Mouse (Mus musculus) lung, postnatal 0 days (tissue): Measurements from ENCODE around the gene Cadps. TPM values are rescaled to one million over a fixed set of nuclear protein-coding genes. Genes with fewer than 3 reads are reported as not detected.

Source experiments
- ATAC-seq: fragments of 200-750 bp; cut with Nextera tagmentation; 2 replicates; pipeline ENCODE4 v1.8.0; 2017; ENCODE audit warnings: moderate library complexity
- DNase-seq: peaks from one replicate; pipeline ENCODE4 v3.0.0-alpha.2; 2016; ENCODE audit warnings: low spot score
- H3K27ac ChIP-seq: fragments of 300-500 bp; sonication (generic); 2 replicates; pipeline ENCODE4 v1.5.1; 2014; ENCODE audit warnings: antibody characterized with exemption, mild to moderate bottlenecking, low read length, mixed read lengths
- H3K27me3 ChIP-seq: fragments of 300-500 bp; sonication (generic); replicated peaks from 2 replicates; pipeline ENCODE4 v1.6.1; 2014; ENCODE audit warnings: low read length, mixed read lengths; ENCODE audit not compliant: insufficient read depth
- H3K36me3 ChIP-seq: fragments of 300-500 bp; sonication (generic); 2 replicates; pipeline ENCODE4 v1.6.1; 2014; ENCODE audit warnings: low read length, mixed read lengths; ENCODE audit not compliant: insufficient read depth
- H3K4me1 ChIP-seq: fragments of 300-500 bp; sonication (generic); 2 replicates; pipeline ENCODE4 v1.6.1; 2014; ENCODE audit warnings: antibody characterized with exemption, low read depth, low read length, mixed read lengths; ENCODE audit not compliant: insufficient read depth
- H3K4me2 ChIP-seq: fragments of 300-500 bp; sonication (generic); replicated peaks from 2 replicates; pipeline ENCODE4 v1.6.1; 2014; ENCODE audit warnings: low read depth, mild to moderate bottlenecking, low read length, moderate library complexity, mixed read lengths
- H3K4me3 ChIP-seq: fragments of 300-500 bp; sonication (generic); 2 replicates; pipeline ENCODE4 v1.5.1; 2014; ENCODE audit warnings: low read depth, low read length
- H3K9ac ChIP-seq: fragments of 300-500 bp; sonication (generic); replicated peaks from 2 replicates; pipeline ENCODE4 v1.6.1; 2014; ENCODE audit warnings: low read depth, mild to moderate bottlenecking
- H3K9me3 ChIP-seq: fragments of 300-500 bp; sonication (generic); 2 replicates; pipeline ENCODE4 v1.6.1; 2016; ENCODE audit warnings: low read length, mixed read lengths
- CTCF ChIP-seq: IDR thresholded peaks from 2 replicates; pipeline ENCODE4 v1.5.1; 2016; ENCODE audit warnings: antibody characterized with exemption, mild to moderate bottlenecking
- EP300 ChIP-seq: IDR thresholded peaks from 2 replicates; pipeline ENCODE4 v1.6.1; 2016; ENCODE audit warnings: antibody characterized with exemption, mild to moderate bottlenecking, control low read depth
- WGBS: fragments of 180-500 bp; shearing (Covaris S2); extraction: QIAGEN DNeasy Blood & Tissue Kit; methylation state at CpG from one replicate; pipeline ENCODE4 v1.1.7; 2014; 5-methylcytosine and 5-hydroxymethylcytosine counted together
- polyA plus RNA-seq: library from polyadenylated mRNA; unstranded; fragments of >200 nt; fragmentation: Nextera tagmentation; extraction: Ambion mirVana; gene quantifications from 2 replicates; pipeline ENCODE4 v1.2.1, GENCODE M21; 2015

Gene Cadps
- 0.16 and 0.36 TPM in 2 replicates for polyA plus RNA-seq

DNA sequence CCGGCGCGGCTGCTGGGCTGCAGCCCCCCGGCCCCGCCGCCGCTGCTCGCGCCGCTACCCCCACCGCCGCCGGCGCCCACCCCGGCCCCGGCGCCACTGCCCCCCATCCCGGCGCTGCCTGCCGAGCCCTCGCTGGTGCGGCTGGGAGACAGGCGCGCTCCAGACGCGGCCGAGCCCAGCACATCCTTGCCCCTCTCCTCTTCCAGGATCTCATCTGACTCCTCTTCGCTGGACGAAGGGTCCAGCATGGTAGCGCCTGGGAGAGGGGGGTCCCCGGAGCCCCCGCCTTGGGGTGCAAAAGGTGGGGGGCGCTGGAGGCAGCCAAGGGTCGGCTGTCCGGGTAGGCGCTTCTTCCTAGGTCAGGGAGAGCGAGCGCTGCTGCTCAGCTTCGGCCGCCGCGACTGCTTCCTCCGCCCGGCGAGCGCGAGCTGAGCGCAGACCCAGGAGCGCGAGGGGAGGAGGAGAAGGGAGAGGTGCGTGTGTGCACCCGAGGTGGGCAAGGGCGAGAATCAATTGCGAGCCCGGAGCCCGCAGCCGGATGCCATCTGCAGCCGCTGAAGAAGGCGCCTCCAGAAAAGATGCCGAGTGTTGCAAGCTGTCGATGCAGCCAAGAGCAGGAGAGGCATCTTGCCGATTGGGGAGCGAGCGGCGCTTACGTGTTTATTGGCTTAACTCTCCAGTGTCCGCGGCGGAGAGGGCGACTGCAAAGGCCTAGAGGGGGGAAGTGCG, at the start of gene Cadps:
Gene Cadps, minus strand, starts transcription at position 589 of the 729 bp plus-strand sequence.
- H3K27me3 ChIP-seq: peaks cover 21% of the 10 kb centered on the region; the same call in 1 of the 2 replicates
- H3K27ac ChIP-seq: no peak within 1 kb of the TSS
- no peaks in the 10 kb centered on the region for H3K36me3 ChIP-seq
- H3K9me3 ChIP-seq: no peaks in the 10 kb centered on the region
- H3K4me1 ChIP-seq: no peaks in the 10 kb centered on the region
- H3K4me2 ChIP-seq: peak within 1 kb of the TSS; percentile 35
- H3K9ac ChIP-seq: no peak within 1 kb of the TSS
- no peak for TF ChIP-seq EP300
- no peak for TF ChIP-seq CTCF
- 0 out of 2 replicates have a peak within 1 kb of the TSS, but pooled peaks have one; percentile 8 for H3K4me3 ChIP-seq
- under 1% methylated on average over 59 of the region's 71 CpGs for WGBS
- ATAC-seq (no peak), DNase-seq (no peak)

DNA sequence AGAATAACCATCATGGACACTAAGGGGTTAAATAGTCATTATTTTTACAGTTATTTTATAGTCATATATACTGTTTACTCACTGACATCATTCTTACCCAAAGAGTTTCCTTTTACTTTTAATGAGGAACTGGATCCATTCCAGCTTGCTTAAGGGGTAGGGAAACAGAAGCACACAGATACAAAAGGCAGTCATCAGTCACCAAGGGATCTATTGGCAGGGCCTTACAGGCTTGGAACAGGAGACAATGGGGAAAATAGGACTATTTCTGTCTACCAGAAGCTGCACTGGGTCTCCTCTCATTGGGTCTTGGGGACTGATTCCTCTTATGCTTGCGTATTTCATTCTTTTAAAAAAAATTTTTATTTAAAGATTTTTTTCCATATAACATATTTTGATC, 46.7 kb upstream of the Cadps start:
- Histone ChIP-seq H3K9me3 (no peaks in the 10 kb centered on the region), H3K27me3 (no peaks in the 10 kb centered on the region), H3K4me1 (no peaks in the 10 kb centered on the region), H3K4me3 (no peak overlapping the region), H3K36me3 (no peaks in the 10 kb centered on the region), H3K4me2 (no peak overlapping the region), H3K9ac (no peak overlapping the region), H3K27ac (no peak overlapping the region)
- no peak for DNase-seq
- TF ChIP-seq EP300 (no peak), CTCF (no peak)
- 95% methylated on average over 1 of the region's 1 CpGs for WGBS
- ATAC-seq: no peak

DNA sequence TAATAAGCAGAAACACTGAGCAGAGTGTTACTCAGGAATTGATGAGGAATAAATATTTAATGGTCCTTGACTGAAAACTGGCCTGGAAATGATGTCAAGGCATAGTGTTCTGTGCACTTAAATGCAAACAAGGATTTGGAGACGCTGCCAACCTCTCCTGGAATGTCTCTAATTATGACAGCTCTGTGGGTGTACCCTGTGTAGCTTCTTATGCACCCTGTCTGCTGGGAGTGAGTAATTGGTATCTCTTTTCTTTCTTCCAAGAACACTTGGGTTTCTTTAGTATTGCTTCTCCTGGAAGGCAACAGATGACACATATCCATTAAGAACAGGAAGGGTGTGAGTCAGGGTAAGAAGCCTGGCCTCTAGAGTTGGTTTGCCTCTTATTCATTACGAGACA, 42.4 kb upstream of the Cadps start:
- DNase-seq (no peak), ATAC-seq (no peak)
- Histone ChIP-seq H3K9ac (no peak overlapping the region), H3K36me3 (no peaks in the 10 kb centered on the region), H3K4me1 (no peaks in the 10 kb centered on the region), H3K27ac (no peak overlapping the region), H3K27me3 (no peaks in the 10 kb centered on the region), H3K4me2 (no peak overlapping the region), H3K4me3 (no peak overlapping the region), H3K9me3 (no peaks in the 10 kb centered on the region)
- WGBS: 54% methylated on average over 2 of the region's 2 CpGs
- no peak for TF ChIP-seq CTCF
- no peak for TF ChIP-seq EP300

DNA sequence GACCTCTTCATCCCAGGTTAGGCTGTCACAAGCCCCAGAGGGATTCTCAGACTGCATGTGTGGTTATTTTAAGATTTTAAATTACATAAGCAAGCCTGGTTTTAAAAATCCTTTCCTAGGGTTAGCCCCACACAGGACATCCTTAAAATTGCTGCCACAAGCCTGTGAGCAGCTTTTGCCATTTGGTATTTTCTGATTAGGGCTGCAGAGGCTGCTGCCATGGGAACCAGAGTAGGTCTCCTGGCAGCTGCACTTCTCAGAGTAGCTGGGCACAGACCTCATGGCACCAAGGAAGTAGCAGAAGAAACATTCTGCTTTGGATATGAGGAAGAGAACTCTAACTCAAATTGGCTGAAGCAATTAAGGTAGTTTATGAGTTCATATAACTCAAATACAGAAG, 21.0 kb upstream of the Cadps start:
- Histone ChIP-seq H3K9ac (no peak overlapping the region), H3K4me3 (no peak overlapping the region), H3K4me2 (no peak overlapping the region), H3K27ac (no peak overlapping the region), H3K4me1 (no peaks in the 10 kb centered on the region), H3K27me3 (no peaks in the 10 kb centered on the region), H3K36me3 (no peaks in the 10 kb centered on the region), H3K9me3 (no peaks in the 10 kb centered on the region)
- ATAC-seq (no peak), DNase-seq (no peak)
- TF ChIP-seq EP300: no peak
- TF ChIP-seq CTCF: no peak

DNA sequence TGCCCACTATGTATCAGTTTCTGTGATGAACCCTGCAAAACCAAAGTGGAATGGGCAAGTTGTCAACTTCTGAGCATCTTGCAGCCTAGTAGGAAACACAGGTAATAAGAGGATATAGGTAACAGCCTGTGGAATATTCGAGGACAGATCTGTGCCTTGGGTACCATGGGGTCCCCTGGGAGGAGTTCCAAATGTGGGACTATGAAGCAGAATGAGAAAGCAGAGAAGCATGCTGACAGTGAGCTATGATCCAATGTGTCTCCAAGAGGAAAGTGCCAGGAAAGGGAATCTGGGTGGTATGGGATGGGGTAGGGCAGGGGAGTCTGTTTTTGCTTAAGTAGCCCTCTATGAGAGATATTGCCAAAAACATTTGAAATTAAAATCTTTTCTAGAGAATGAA, 16.6 kb upstream of the Cadps start:
- Histone ChIP-seq H3K9ac (no peak overlapping the region), H3K27ac (no peak overlapping the region), H3K4me2 (no peak overlapping the region), H3K27me3 (no peaks in the 10 kb centered on the region), H3K9me3 (no peaks in the 10 kb centered on the region), H3K36me3 (no peaks in the 10 kb centered on the region), H3K4me1 (no peaks in the 10 kb centered on the region), H3K4me3 (no peak overlapping the region)
- TF ChIP-seq CTCF (no peak), EP300 (no peak)
- ATAC-seq: no peak
- 43% methylated on average over 1 of the region's 1 CpGs for WGBS
- DNase-seq: no peak

DNA sequence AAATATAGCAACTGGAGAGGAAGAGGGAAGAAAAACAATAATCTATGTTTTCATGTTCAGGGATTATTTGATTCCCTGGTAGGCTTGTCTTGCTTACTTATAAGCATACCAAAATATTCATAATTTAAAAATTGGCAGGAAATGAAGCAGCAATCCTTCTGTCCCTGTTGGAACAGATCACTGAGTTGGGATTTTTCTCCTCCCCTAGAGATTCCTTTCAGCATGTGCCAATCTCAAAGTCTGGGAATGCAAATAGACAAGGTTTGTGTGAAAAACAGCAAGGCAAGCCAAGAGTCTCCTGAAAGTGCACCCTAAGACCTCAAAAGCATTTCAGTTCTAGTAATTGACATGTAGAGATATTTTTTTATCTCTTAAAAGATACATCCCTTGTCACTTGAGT, 16.1 kb upstream of the Cadps start:
- no peak for ATAC-seq
- no peak for DNase-seq
- TF ChIP-seq EP300 (no peak), CTCF (no peak)

DNA sequence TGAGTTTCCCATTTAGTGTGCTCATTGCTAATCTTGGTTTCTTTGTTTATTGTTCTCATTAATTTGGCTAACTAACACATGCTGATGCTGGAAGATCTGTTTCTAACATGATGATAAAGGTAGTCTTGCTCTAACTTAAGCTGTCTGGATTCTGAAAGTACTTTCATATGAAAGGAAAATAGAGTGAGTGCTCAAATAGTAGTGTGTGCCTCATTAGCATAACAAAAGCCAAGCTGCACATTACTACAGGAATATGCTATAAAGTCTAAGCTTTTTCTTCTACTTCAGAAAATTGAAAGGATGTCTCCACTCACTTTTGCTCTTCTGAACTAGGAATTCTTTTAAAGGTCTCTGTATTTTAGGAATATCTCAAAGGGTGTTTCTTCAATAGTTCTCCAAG, 15.4 kb upstream of the Cadps start:
- Histone ChIP-seq H3K27me3 (no peaks in the 10 kb centered on the region), H3K27ac (no peak overlapping the region), H3K4me2 (no peak overlapping the region), H3K4me1 (no peaks in the 10 kb centered on the region), H3K4me3 (no peak overlapping the region), H3K9me3 (no peaks in the 10 kb centered on the region), H3K36me3 (no peaks in the 10 kb centered on the region), H3K9ac (no peak overlapping the region)
- no peak for ATAC-seq
- no peak for TF ChIP-seq CTCF
- TF ChIP-seq EP300: no peak
- DNase-seq: no peak

More for the DNA sequence above, 16.1 kb upstream of the Cadps start:
- no peak overlapping the region for H3K9ac ChIP-seq
- H3K36me3 ChIP-seq: no peaks in the 10 kb centered on the region
- no peaks in the 10 kb centered on the region for H3K4me1 ChIP-seq
- no peak overlapping the region for H3K4me2 ChIP-seq
- no peak overlapping the region for H3K4me3 ChIP-seq
- H3K27me3 ChIP-seq: no peaks in the 10 kb centered on the region
- no peak overlapping the region for H3K27ac ChIP-seq
- H3K9me3 ChIP-seq: no peaks in the 10 kb centered on the region
